Mouse (Mus musculus) ZHBTc4 (cell line): ENCODE results near the gene Cpeb4.
"Not testable (repeated sequence)": the region's sequence is repeated elsewhere in the genome, so short reads cannot be mapped to it uniquely, and the experiment has no call there.

ENCODE experiments used
- DNase-seq: peaks from one replicate; pipeline ENCODE4 v3.0.0-alpha.2; 2011; ENCODE audit warnings: low read depth, low spot score

The Cpeb4 gene

GRCm38 (mm10) chr11:31871911-31872310, at the start of gene Cpeb4:
TSS of gene Cpeb4 (plus strand) at chr11:31872211.
- no peak for DNase-seq

- no peak for DNase-seq
Measured at GRCm38 (mm10) chr11:31822556-31822955, 49.5 kb upstream of the Cpeb4 start.

GRCm38 (mm10) chr11:31823513-31823912, 48.5 kb upstream of the Cpeb4 start:
- DNase-seq: no peak

- no peak for DNase-seq
Measured at GRCm38 (mm10) chr11:31824504-31825166, 47.4 kb upstream of the Cpeb4 start.

GRCm38 (mm10) chr11:31828011-31828770, 43.8 kb upstream of the Cpeb4 start:
- DNase-seq: no peak

- no peak for DNase-seq
Measured at GRCm38 (mm10) chr11:31828771-31829072, 43.3 kb upstream of the Cpeb4 start.

GRCm38 (mm10) chr11:31830213-31831151, 41.5 kb upstream of the Cpeb4 start:
- DNase-seq: no peak

GRCm38 (mm10) chr11:31831451-31831850, 40.6 kb upstream of the Cpeb4 start:
- DNase-seq: peak; percentile 58

GRCm38 (mm10) chr11:31831983-31832382, 40.0 kb upstream of the Cpeb4 start:
- no peak for DNase-seq

GRCm38 (mm10) chr11:31832439-31832980, 39.5 kb upstream of the Cpeb4 start:
- DNase-seq: no peak

- DNase-seq: no peak
Measured at GRCm38 (mm10) chr11:31833506-31833905, 38.5 kb upstream of the Cpeb4 start.

- no peak for DNase-seq
Measured at GRCm38 (mm10) chr11:31835352-31835751, 36.7 kb upstream of the Cpeb4 start.

GRCm38 (mm10) chr11:31837243-31837642, 34.8 kb upstream of the Cpeb4 start:
- DNase-seq: no peak

GRCm38 (mm10) chr11:31837753-31838152, 34.3 kb upstream of the Cpeb4 start:
- no peak for DNase-seq

- no peak for DNase-seq
Measured at GRCm38 (mm10) chr11:31838442-31839083, 33.4 kb upstream of the Cpeb4 start.

GRCm38 (mm10) chr11:31839084-31839460, 32.9 kb upstream of the Cpeb4 start:
- no peak for DNase-seq

GRCm38 (mm10) chr11:31842171-31842959, 29.6 kb upstream of the Cpeb4 start:
- DNase-seq: no peak

GRCm38 (mm10) chr11:31843177-31843833, 28.7 kb upstream of the Cpeb4 start:
- no peak for DNase-seq

- DNase-seq: no peak
Measured at GRCm38 (mm10) chr11:31843834-31844188, 28.2 kb upstream of the Cpeb4 start.

GRCm38 (mm10) chr11:31845111-31845510, 26.9 kb upstream of the Cpeb4 start:
- not testable (repeated sequence) for DNase-seq
